Mouse (Mus musculus): ENCODE measurements around the gene Mindy1. TPM values are rescaled to one million over a fixed set of nuclear protein-coding genes. Genes with fewer than 3 reads are reported as not detected.
"Not testable (repeated sequence)": the region's sequence is repeated elsewhere in the genome, so short reads cannot be mapped to it uniquely, and the experiment has no call there.

Gene Mindy1
- polyA plus RNA-seq, 1 experiment from 2014 or later = 41.6 TPM

- H3K4me3 ChIP-seq = no peak overlapping the region
- H3K9ac ChIP-seq = no peak overlapping the region
- peaks cover 83% of the 10 kb centered on the region for H3K36me3 ChIP-seq
- H3K27me3 ChIP-seq = no peaks in the 10 kb centered on the region
- no peaks in the 10 kb centered on the region for H3K4me1 ChIP-seq
- H3K27ac ChIP-seq = no peak overlapping the region
- 53% methylated on average over 1 of the region's 1 CpGs for WGBS
- H3K4me2 ChIP-seq = no peak overlapping the region
- no peaks in the 10 kb centered on the region for H3K9me3 ChIP-seq
- ATAC-seq (ENCODE audit: borderline replicate concordance, extremely low read depth, low FRiP score, low TSS enrichment) = no peak
These were observed 50.4 kb downstream of the Mindy1 start for GRCm38 (mm10) chr3:95331528-95331927.

DNA sequence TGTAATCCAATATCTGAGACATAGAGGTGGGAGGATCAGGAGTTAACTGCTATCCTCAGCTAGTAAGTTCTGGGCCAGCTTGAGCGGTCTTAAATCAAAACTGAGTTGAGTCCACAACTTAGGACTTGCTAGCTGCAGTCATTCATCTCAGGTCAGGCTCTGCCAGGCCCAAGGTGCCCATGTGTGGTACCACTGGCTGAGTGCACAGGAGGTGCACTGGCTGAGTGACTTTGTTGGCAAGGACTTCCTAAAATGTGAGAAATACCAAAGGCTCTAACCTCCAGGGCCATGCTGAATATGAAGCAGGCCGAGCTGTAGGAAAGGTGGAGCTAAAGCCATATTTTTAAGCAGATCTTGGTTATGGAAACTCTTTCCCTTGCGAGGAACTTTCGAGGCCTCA, 56.2 kb downstream of the Mindy1 start:
- Histone ChIP-seq H3K27me3 (no peaks in the 10 kb centered on the region), H3K4me2 (no peak overlapping the region), H3K27ac (no peak overlapping the region), H3K4me1 (no peaks in the 10 kb centered on the region), H3K9ac (no peak overlapping the region), H3K9me3 (no peaks in the 10 kb centered on the region), H3K36me3 (peaks cover 95% of the 10 kb centered on the region), H3K4me3 (no peak overlapping the region)
- WGBS = 95% methylated on average over 4 of the region's 4 CpGs
- ATAC-seq (ENCODE audit: borderline replicate concordance, extremely low read depth, low FRiP score, low TSS enrichment) = no peak

- Histone ChIP-seq H3K9me3 (no peaks in the 10 kb centered on the region), H3K27ac (no peak overlapping the region), H3K9ac (no peak overlapping the region), H3K36me3 (peaks cover 95% of the 10 kb centered on the region), H3K4me1 (no peaks in the 10 kb centered on the region), H3K4me2 (no peak overlapping the region), H3K27me3 (no peaks in the 10 kb centered on the region), H3K4me3 (no peak overlapping the region)
- no peak for ATAC-seq (ENCODE audit: borderline replicate concordance, extremely low read depth, low FRiP score, low TSS enrichment)
- WGBS = 90% methylated on average over 4 of the region's 4 CpGs
These were observed 57.1 kb downstream of the Mindy1 start for GRCm38 (mm10) chr3:95338251-95338650.

DNA sequence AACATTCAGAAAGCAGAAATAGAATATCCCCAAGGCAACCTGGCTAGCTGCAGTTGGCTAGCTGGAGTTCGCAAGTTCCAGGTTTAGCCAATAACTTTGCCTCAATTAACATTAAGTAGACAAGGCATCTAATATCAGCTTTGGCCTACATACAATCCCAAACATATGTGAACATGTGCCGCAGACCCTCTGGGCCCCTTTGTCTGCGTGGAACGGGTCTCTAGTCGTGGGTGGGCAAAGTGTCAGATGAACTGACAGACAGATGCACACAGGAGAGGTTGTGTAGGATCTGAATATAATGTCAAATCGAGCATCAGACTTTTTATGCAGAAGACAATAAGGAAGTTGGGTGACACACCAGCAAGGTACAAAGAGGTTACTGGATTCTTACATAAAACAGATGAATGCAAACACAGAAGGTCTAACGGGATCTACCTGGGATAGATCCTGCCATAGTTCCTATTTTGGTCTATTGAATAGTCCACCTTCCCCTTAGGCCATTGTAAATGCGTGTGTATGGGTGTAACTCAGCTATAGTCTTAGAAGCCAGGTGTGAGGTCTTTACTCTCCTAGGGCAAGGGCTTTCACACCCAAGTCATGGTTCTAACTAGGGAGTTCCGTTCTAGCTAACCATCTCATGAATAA, 62.3 kb downstream of the Mindy1 start:
- ATAC-seq (ENCODE audit: borderline replicate concordance, extremely low read depth, low FRiP score, low TSS enrichment); H3K27me3 ChIP-seq; H3K27ac ChIP-seq; H3K9ac ChIP-seq; H3K4me1 ChIP-seq; H3K4me3 ChIP-seq; H3K4me2 ChIP-seq; H3K9me3 ChIP-seq: not testable (repeated sequence)
- 89% methylated on average over 9 of the region's 9 CpGs for WGBS
- H3K36me3 ChIP-seq = peaks cover 91% of the 10 kb centered on the region

Other genes with a start within 250 kb of the Mindy1 start
- 239 and 245 TPM in 2 replicates for gene Psmd4, start 238.7 kb upstream of the Mindy1 start, polyA plus RNA-seq (2015; fragmentation: Nextera tagmentation; extraction: Ambion mirVana)
- 17.2 and 18.1 TPM in 2 replicates for gene Pip5k1a, start 174.4 kb upstream of the Mindy1 start, polyA plus RNA-seq (2015; fragmentation: Nextera tagmentation; extraction: Ambion mirVana)
- gene Vps72, start 170.3 kb upstream of the Mindy1 start, polyA plus RNA-seq (2015; fragmentation: Nextera tagmentation; extraction: Ambion mirVana) = 163 and 165 TPM in 2 replicates
- 1.3 and 2.1 TPM in 2 replicates for gene Tmod4, start 156.9 kb upstream of the Mindy1 start, polyA plus RNA-seq (2015; fragmentation: Nextera tagmentation; extraction: Ambion mirVana)
- gene Scnm1, start 147.3 kb upstream of the Mindy1 start, polyA plus RNA-seq (2015; fragmentation: Nextera tagmentation; extraction: Ambion mirVana) = 64.0 and 71.4 TPM in 2 replicates
- 13.3 and 14.9 TPM in 2 replicates for gene Lysmd1, start 147.3 kb upstream of the Mindy1 start, polyA plus RNA-seq (2015; fragmentation: Nextera tagmentation; extraction: Ambion mirVana)
- 4.0 and 4.5 TPM in 2 replicates for gene Tnfaip8l2, start 139.0 kb upstream of the Mindy1 start, polyA plus RNA-seq (2015; fragmentation: Nextera tagmentation; extraction: Ambion mirVana)
- 3.6 and 3.8 TPM in 2 replicates for gene Sema6c, start 120.9 kb upstream of the Mindy1 start, polyA plus RNA-seq (2015; fragmentation: Nextera tagmentation; extraction: Ambion mirVana)
- 9.9 and 11.2 TPM in 2 replicates for gene Gabpb2, start 63.4 kb upstream of the Mindy1 start, polyA plus RNA-seq (2015; fragmentation: Nextera tagmentation; extraction: Ambion mirVana)
- gene Cdc42se1, start 52.6 kb upstream of the Mindy1 start, polyA plus RNA-seq (2015; fragmentation: Nextera tagmentation; extraction: Ambion mirVana) = 111 and 115 TPM in 2 replicates
- 10.7 and 11.6 TPM in 2 replicates for gene Mllt11, start 49.2 kb upstream of the Mindy1 start, polyA plus RNA-seq (2015; fragmentation: Nextera tagmentation; extraction: Ambion mirVana)
- gene Gm128, start 39.7 kb upstream of the Mindy1 start, polyA plus RNA-seq (2015; fragmentation: Nextera tagmentation; extraction: Ambion mirVana) = 0.32 and 0.60 TPM in 2 replicates
- gene Bnipl, start 30.2 kb upstream of the Mindy1 start, polyA plus RNA-seq (2015; fragmentation: Nextera tagmentation; extraction: Ambion mirVana) = 4.0 and 4.1 TPM in 2 replicates
- gene Prune1, start 731 bp downstream of the Mindy1 start, polyA plus RNA-seq (2015; fragmentation: Nextera tagmentation; extraction: Ambion mirVana) = 21.0 and 23.9 TPM in 2 replicates
- 1.6 and 2.3 TPM in 2 replicates for gene Anxa9, start 25.8 kb downstream of the Mindy1 start, polyA plus RNA-seq (2015; fragmentation: Nextera tagmentation; extraction: Ambion mirVana)
- 201 and 203 TPM in 2 replicates for gene Cers2, start 33.4 kb downstream of the Mindy1 start, polyA plus RNA-seq (2015; fragmentation: Nextera tagmentation; extraction: Ambion mirVana)
- 35.7 and 40.4 TPM in 2 replicates for gene Setdb1, start 75.9 kb downstream of the Mindy1 start, polyA plus RNA-seq (2015; fragmentation: Nextera tagmentation; extraction: Ambion mirVana)
- not detected in 2 replicates for gene 4930558C23Rik, start 121.5 kb downstream of the Mindy1 start, polyA plus RNA-seq (2015; fragmentation: Nextera tagmentation; extraction: Ambion mirVana)
- 48.0 and 48.5 TPM in 2 replicates for gene Arnt, start 153.0 kb downstream of the Mindy1 start, polyA plus RNA-seq (2015; fragmentation: Nextera tagmentation; extraction: Ambion mirVana)
- 4.2 and 5.2 TPM in 2 replicates for gene Ctsk, start 217.9 kb downstream of the Mindy1 start, polyA plus RNA-seq (2015; fragmentation: Nextera tagmentation; extraction: Ambion mirVana)
- 24.2 and 30.4 TPM in 2 replicates for gene Ctss, start 245.4 kb downstream of the Mindy1 start, polyA plus RNA-seq (2015; fragmentation: Nextera tagmentation; extraction: Ambion mirVana)